In the genomic region with DNA sequence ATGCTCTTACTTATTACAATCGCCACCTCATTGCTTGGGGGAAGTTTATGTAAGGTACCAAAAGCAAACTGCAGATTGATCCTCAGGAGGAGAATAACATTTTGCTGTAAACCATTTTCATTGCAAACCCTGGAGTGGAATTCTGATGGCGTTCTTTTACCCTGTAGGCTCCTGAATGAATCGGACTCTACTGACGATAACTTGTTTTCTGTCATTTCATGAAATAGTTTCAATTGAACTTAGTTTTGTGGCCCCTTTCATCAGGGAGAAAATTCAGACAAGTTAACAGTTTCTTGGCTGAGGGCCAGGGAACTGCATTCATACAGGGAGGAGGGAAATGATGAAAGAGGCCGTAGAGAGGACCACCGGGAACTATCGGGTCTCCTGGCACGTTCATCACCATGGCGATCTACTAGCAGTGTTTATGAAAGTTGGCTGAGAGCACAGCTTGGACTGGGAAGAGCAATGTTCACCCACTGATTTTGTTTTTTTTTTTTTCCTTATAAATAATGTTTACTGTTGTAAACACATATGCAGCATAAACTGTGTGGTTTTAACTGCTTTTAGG, we compare ENCODE assay signal across 8 mouse cellular contexts.
DNase-seq lines count a peak whose midpoint lies in the region; ATAC-seq lines count a peak whose summit lies in the region.
"Had no signal": no experiment of that assay in that cellular context is flagged by ENCODE, and none has a peak within 500 bp of the region (broad histone marks: within the 10 kb centered on the region; RNA-seq: fewer than 3 reads in every experiment).

No protein-coding gene starts in this region.

- H3K4me2 ChIP-seq in embryonic facial prominence, embryonic 11.5 days (ENCODE audit: low read depth, low read length): no peak overlapping the region
- 0 out of 2 replicates have a peak overlapping the region, but pooled peaks have one; percentile 7 for H3K4me2 ChIP-seq in midbrain, embryonic 14.5 days (ENCODE audit: low read length)

- DNase-seq in left cerebral cortex, postnatal 4 days: peak; percentile 59
- DNase-seq in left cerebral cortex, adult 8-10 months (ENCODE audit: low spot score in 2 of 2): no peak
- DNase-seq in embryonic facial prominence, embryonic 11.5 days (ENCODE audit: low spot score): peak; percentile 68
- peak; percentile 21 for DNase-seq in hindbrain, embryonic 10.5 days (ENCODE audit: low spot score)
- DNase-seq in midbrain, embryonic 14.5 days: peak; percentile 76
- DNase-seq in cerebellum, adult 11 months: no peak
- no peak for DNase-seq in gastrocnemius, adult 18-20 months (ENCODE audit: low spot score)

- no peak overlapping the region for H3K9ac ChIP-seq in embryonic facial prominence, embryonic 11.5 days (replicated peaks; ENCODE audit: low read length)
- no peak overlapping the region for H3K9ac ChIP-seq in midbrain, embryonic 14.5 days (replicated peaks; ENCODE audit: low read length)

- no peaks in the 10 kb centered on the region for H3K9me3 ChIP-seq in embryonic facial prominence, embryonic 11.5 days (replicated peaks; ENCODE audit: control insufficient read depth, low read length)
- no peaks in the 10 kb centered on the region for H3K9me3 ChIP-seq in hindbrain, embryonic 10.5 days
- no peaks in the 10 kb centered on the region for H3K9me3 ChIP-seq in midbrain, embryonic 14.5 days (ENCODE audit: control insufficient read depth, low read length)

- ATAC-seq in embryonic facial prominence, embryonic 11.5 days (replicated peaks; ENCODE audit: insufficient number of reproducible peaks, low FRiP score, low TSS enrichment, low read depth): 0 out of 2 replicates have a peak, but pooled peaks have one; percentile 64
- ATAC-seq in midbrain, embryonic 14.5 days (ENCODE audit: low FRiP score, low TSS enrichment): peak; percentile 75; the same call in 1 of the 2 replicates

- no peak overlapping the region for H3K27ac ChIP-seq in embryonic facial prominence, embryonic 11.5 days (replicated peaks; ENCODE audit: low read depth, low read length)
- no peak overlapping the region for H3K27ac ChIP-seq in hindbrain, embryonic 10.5 days
- no peak overlapping the region for H3K27ac ChIP-seq in midbrain, embryonic 14.5 days (replicated peaks; ENCODE audit: low read depth, low read length)
- H3K27ac ChIP-seq: layer of hippocampus, adult 2 months had no signal

- 45% methylated on average over 9 of the region's 9 CpGs for WGBS in embryonic facial prominence, embryonic 11.5 days
- WGBS in hindbrain, embryonic 10.5 days: 61% methylated on average over 9 of the region's 9 CpGs
- WGBS in midbrain, embryonic 14.5 days: 27% methylated on average over 9 of the region's 9 CpGs

- intact Hi-C loops in left cerebral cortex, postnatal 4 days (cut with DNase I): no loop called here

- no peak overlapping the region for H3K4me3 ChIP-seq in embryonic facial prominence, embryonic 11.5 days (ENCODE audit: low read depth, low read length)
- no peak overlapping the region for H3K4me3 ChIP-seq in hindbrain, embryonic 10.5 days
- no peak overlapping the region for H3K4me3 ChIP-seq in midbrain, embryonic 14.5 days (replicated peaks; ENCODE audit: low read depth, low read length)
- H3K4me3 ChIP-seq: layer of hippocampus, adult 2 months had no signal

- H3K27me3 ChIP-seq in embryonic facial prominence, embryonic 11.5 days (ENCODE audit: control insufficient read depth, insufficient read depth, low read length): no peaks in the 10 kb centered on the region
- H3K27me3 ChIP-seq in hindbrain, embryonic 10.5 days (ENCODE audit: insufficient read depth, poor library complexity, severe bottlenecking): no peaks in the 10 kb centered on the region
- H3K27me3 ChIP-seq in midbrain, embryonic 14.5 days (ENCODE audit: control insufficient read depth, insufficient read depth, low read length): no peaks in the 10 kb centered on the region

- no peaks in the 10 kb centered on the region for H3K4me1 ChIP-seq in embryonic facial prominence, embryonic 11.5 days (ENCODE audit: control insufficient read depth, insufficient read depth, low read length)
- no peaks in the 10 kb centered on the region for H3K4me1 ChIP-seq in hindbrain, embryonic 10.5 days (replicated peaks)
- H3K4me1 ChIP-seq in midbrain, embryonic 14.5 days (ENCODE audit: control insufficient read depth, insufficient read depth, low read length): no peaks in the 10 kb centered on the region

- no peaks in the 10 kb centered on the region for H3K36me3 ChIP-seq in embryonic facial prominence, embryonic 11.5 days (replicated peaks; ENCODE audit: control insufficient read depth, insufficient read depth, low read depth, low read length)
- no peaks in the 10 kb centered on the region for H3K36me3 ChIP-seq in hindbrain, embryonic 10.5 days
- no peaks in the 10 kb centered on the region for H3K36me3 ChIP-seq in midbrain, embryonic 14.5 days (ENCODE audit: control insufficient read depth, insufficient read depth, low read length)

Comparison
In these comparisons a context has a peak if more than half of its experiments do, and no peak if none do; other contexts are left out.
1. DNase-seq: peak in left cerebral cortex, postnatal 4 days (single experiment), embryonic facial prominence, embryonic 11.5 days (single experiment), hindbrain, embryonic 10.5 days (single experiment) and midbrain, embryonic 14.5 days (single experiment); none in left cerebral cortex, adult 8-10 months (0 of 2), cerebellum, adult 11 months (single experiment) and gastrocnemius, adult 18-20 months (single experiment).